Mouse (Mus musculus): ENCODE measurements around the gene Flywch1.

DNA sequence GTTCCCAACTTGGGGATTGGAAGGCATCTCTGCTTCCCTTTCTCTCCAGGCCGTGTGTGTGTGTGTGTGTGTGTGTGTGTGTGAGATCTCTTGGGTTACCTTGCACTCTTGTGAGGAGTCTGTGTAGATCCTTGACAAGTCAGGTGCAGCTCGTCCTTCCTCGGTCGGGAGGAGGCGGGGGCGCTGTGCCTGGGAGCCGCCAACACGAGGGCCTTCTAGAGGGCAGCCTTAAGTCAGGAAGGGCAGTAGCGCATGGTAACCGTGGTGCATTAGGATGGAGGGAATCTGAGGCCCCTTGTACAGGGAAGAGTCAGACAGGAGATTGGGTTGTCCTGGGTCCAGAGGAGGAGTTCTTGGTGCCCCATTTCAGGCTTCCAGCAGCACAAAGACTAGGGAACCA is 4.8 kb upstream of the Flywch1 start:
- no peak for TF ChIP-seq POLR2A (IDR thresholded peaks at IDR 0.05; ENCODE audit: insufficient read depth, low read depth, low read length)
- no peak for TF ChIP-seq CTCF (IDR thresholded peaks at IDR 0.05)

All from heart, adult 2 months (tissue).